Mouse (Mus musculus): ENCODE measurements around the gene S1pr5.
"Not testable (repeated sequence)": the region's sequence is repeated elsewhere in the genome, so short reads cannot be mapped to it uniquely, and the experiment has no call there.

Gene S1pr5

DNA sequence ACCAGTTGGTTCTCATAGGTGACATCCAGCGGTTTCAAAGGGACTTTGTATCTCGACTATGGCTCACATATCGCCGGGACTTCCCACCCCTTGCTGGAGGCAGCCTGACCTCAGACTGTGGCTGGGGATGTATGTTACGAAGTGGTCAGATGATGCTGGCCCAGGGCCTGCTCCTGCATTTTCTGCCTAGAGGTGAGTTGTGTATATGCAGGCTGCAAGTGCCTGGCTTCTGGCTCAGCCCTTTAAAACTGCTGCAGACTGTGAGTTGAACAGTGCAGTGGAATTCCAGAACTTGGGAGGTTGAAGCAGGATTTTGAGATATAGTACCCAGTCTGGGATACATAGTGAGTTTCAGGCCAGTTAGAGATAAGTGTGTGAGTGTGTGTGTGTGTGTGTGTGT, 18.6 kb upstream of the S1pr5 start:
- DNase-seq, result no peak

- peak; percentile 72 for DNase-seq
These were observed 17.4 kb upstream of the S1pr5 start for GRCm38 (mm10) chr9:21265611-21266010.

DNA sequence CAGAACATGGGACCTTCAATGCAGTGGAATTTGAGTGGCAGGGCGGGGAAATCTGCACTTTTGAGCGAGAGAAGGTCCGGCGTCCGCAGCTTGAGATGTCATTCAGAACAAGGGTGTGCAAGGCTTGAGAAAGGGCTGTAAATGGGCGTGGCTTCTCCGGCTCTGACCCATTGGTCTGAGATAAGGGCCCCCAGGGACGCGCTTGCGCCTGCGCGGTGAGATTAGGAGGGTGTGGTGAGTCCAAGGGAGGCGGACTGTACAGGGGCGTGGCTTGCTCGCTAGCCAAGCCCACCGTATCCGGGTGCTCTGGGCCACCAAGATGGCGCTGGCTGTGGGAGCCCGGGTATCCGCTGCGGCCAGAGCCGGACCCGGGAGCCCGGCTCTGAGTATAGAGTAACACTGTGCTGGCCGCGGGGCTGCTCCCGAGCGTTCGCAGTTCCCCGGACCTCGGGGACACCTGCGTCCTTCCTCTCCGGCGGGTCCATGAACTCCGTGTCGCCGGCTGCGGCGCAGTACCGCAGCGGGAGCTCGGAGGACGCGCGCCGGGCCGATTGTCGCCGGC, 16.8 kb upstream of the S1pr5 start, which contains the start of gene Atg4d:
Gene Atg4d (plus strand): TSS at position 294 of the 562 bp plus-strand sequence.
- peak; percentile 100 for DNase-seq

DNA sequence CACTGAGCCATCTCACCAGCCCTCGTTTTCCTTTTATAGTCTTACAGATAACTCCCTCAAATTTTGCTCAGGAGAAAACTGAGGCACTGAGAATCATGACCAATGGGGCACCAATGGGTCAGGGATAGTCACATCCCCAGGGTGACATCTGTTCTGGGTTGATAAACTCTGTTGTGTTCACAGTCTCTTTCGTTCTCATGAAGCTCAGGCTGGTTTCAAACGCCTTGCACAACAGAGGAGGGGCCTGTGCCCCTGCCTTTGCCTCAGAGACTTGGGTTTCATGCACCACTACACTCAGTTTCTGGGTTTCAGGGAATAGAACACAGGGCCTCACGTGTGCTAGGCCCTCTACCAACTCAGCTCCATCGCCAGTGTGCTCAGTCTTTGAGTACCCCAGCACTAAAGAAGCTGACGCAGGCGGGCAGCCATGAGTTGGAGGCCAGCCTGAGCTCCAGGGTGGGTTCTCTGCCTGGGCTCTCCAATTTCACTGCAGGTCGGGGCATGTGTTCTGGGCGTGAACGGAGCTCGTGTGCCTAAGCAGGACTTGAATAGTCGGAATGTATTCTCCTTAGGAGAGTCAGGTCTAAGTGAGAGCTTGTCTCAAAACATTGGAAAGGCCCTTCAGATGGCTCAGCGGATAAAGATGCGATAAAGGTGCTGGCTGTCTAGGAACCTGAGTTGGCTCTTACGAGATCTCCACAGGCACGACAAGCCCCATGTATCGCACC, 16.2 kb upstream of the S1pr5 start:
- DNase-seq, result peak; percentile 70

- DNase-seq, result no peak
These were observed 13.6 kb upstream of the S1pr5 start for GRCm38 (mm10) chr9:21261831-21262230.

DNA sequence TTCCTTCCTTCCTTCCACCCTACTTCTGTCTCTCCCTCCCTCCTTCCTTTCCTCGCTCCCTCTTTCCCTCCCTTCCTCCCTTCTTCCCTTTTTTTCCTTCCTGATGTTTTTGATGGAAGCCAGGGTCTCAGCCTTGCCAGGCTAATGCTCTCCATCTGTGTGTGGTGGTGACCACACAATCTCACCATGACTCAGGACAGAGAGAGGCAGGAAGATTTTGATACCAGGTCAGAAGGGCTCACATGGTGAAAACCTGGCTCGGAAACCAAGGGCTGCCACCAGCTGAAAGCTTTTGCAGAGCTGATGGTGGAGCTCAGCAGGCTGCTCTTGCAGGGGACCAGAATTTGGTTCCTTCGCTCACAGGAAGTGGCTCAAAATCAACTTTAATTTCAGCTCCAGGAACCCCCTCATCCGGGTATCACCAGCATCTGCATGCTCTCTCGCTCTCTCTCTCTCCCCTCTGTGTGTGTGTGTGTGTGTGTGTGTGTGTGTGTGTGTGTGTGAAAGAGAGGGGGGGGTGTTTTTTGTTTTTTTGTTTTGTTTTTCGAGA, 12.3 kb upstream of the S1pr5 start:
- DNase-seq, result no peak

DNA sequence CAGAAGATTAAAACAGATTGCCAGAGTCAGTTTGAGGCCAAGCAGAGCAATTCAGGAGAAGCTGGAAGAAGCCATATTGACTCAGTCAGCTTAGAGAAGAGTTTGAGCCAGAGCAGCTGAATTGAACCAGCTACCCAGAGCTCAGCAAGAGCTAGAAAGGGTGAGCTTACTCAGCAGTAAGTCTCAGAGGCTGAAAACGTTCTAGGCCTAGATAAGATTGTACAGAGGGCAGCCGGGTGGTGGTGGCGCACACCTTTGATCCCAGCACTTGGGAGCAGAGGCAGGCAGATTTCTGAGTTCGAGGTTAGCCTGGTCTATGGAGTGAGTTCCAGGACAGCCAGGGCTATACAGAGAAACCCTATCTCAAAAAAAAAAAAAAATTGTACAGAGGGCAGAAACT, 8.1 kb upstream of the S1pr5 start:
- not testable (repeated sequence) for DNase-seq

DNA sequence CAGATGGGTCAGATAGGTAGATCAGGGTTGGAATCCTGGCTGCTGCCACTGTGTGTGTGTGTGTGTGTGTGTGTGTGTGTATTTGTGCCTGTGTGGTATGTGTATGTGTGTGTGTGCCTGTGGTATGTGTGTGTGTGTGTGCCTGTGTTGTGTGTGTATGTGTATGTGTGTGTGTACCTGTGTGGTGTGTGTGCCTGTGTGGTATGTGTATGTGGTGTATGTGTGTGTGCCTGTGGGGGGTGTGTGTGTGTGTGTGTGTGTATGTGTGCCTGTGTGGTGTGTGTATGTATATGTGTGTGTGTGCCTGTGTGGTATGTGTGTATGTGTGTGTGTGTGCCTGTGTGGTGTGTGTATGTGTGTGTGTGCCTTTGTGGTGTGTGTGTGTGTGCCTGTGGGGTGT, 6.4 kb upstream of the S1pr5 start:
- DNase-seq, result no peak

- DNase-seq, result no peak
These were observed 3.0 kb upstream of the S1pr5 start for GRCm38 (mm10) chr9:21251116-21251735.

DNA sequence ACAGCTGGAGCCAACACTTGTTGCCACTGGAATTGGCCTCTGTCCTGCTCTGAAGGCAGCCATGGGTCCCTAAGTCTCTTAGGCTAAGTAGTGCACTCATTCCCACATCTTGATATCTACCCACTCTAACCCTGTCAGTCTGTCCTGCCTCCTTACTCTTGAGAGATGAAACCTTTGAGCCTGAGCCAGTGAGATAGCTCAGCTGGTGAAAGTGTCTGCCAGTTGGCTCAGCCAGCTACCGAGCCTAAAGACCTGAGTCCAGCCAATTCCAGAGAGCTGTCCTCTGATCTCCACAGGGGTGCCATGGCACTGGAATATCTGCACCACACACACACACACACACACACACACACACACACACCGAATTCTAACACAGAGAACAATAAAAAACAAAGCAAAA, 2.3 kb upstream of the S1pr5 start:
- no peak for DNase-seq

DNA sequence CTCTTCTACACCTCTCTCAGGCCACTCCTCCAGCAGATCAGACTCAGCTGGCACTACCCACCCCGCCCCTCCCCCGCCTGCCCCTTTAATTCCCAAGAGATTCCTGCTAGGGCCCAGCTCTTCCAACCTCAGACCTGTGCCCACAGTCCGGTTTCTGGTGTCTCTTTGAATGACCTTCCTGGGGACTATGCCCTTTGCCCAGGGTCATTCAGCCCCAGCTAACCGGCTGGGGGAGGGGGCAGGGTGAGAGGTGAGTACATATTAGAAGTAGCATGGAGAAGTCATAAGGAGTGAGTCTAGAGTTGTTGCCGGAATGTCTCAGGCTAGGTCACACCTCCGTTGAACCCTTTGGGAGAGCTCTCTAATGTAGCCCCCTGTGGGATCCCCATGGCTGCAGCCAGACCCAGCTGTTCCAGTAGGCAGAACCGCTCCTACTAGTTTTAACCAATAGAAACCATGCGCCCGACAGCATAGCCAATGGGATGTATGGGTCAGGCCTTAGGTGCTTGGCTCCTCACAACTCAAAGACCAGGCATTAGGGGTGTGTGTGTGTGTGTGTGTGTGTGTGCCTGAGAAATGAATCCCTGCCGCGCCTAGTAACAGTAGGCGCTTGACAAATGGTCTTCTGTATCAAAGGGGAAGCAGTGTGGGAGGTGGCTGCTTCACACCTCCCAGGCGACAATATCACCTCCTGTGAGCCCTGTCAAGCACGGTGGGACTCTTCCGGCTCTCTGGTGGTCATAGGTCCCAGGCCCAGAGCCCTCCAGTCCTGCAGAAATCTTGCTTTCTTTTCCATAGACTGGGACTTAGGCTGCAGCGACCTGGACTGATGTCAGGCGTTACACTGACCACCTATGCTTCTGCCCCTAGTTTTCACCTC, 1.6 kb upstream of the S1pr5 start:
- DNase-seq, result no peak

GRCm38 (mm10) chr9:21246342-21246741, 1.9 kb downstream of the S1pr5 start:
- DNase-seq, result no peak

GRCm38 (mm10) chr9:21245113-21245487, 3.1 kb downstream of the S1pr5 start:
- DNase-seq, result no peak

- no peak for DNase-seq
These were observed 3.7 kb downstream of the S1pr5 start for GRCm38 (mm10) chr9:21244428-21245112.

GRCm38 (mm10) chr9:21243826-21244427, 4.3 kb downstream of the S1pr5 start:
- no peak for DNase-seq

GRCm38 (mm10) chr9:21241343-21241742, 6.9 kb downstream of the S1pr5 start:
- peak; percentile 92 for DNase-seq

DNA sequence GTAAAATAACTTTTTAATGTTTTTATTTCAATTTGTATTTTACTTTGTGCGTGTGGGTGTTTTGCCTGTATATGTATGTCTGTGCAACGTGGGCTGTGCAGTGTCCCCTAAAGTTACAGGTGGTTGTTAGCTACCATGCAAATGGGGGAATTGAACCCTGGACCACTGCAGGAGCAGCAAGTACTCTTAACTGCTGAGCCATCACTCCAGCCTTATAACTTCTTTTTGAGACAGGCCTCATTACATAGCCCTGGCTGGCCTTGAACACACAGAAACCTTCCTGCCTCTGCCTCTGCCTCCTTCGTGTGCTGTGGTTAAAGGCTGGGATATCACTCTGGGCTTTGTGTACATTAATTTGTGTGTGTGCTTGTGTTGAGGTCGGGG, 8.8 kb downstream of the S1pr5 start:
- DNase-seq, result no peak

GRCm38 (mm10) chr9:21238733-21239464, 9.3 kb downstream of the S1pr5 start, which contains the start of gene Keap1:
Gene Keap1, minus strand, starts transcription at chr9:21239361.
- DNase-seq, result peak; percentile 90

DNA sequence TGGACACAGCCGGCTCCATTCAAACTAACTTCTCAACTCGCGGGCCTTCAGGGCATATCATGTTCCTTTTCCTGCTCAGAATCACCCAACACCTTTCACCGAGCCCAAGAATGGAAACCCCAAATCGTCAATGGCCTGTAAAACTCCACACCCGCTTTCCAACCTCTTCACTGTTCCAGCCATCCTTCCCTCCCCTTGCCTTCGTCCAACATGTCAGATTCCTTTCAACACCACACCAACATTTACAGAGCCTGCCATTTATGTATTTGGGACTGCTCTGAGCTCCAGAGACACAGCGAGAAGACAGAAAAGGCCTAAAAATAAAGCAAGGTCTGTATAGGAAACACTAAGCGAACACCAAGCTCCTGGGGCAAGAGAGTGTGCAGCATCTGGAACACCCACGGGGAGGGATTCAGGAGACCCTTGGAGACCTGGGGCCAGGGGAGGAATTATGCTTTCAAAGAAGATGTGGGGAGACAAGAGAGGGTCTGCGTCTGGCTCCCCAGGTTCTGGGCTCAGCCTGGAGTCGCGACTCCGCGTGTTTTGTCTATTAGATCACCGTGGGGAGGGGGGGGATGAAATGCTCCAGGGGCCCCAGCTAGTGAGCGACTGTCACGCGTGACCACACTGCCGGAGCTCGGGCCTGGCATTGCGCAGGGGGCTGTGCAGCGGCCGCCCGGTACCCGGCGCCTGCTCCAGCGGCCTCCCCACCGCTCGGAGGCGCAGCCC, 10.1 kb downstream of the S1pr5 start:
- no peak for DNase-seq

DNA sequence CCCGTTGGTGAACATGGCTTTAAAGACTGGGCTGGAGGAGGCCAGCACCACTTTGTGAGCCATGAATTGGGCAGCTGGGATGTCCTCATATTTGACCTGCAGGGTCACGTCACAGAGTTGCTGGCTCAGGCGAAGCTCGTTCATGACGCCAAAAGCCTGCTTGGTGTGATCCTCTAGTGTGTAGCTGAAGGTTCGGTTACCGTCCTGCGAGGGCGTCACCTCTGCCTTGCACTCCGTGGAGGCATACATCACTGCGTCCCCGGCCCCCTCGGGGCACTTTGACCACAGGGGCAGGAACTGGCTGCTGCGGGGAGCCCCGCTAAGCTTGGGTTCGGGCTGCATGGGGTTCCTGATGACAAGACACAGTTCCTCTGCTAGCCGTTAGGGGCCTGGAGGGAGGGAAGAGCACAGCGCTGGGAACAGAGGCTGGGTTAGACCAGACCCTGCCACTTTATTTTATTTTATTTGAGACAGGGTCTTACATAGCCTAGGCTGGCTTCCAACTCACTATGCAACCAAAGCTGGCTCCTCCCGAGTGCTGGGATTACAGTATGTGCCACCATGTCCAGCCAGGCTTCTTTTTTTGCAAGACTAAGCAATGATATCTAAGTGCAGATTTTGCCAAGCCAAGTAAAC, 10.8 kb downstream of the S1pr5 start:
- peak; percentile 55 for DNase-seq

Data from liver (tissue).